Mouse (Mus musculus): ENCODE results near the gene Alg12. TPM values are rescaled to one million over a fixed set of nuclear protein-coding genes. Genes with fewer than 3 reads are reported as not detected.

Gene Alg12
- polyA plus RNA-seq (2012; rRNA removed): 16.6 and 18.6 TPM in 2 replicates

- DNase-seq (ENCODE audit: low read depth in 1 of 2, low spot score in 2 of 2): peak; percentile 98 to 100
- H3K4me1 ChIP-seq (ENCODE audit: control insufficient read depth, insufficient read depth, insufficient read length): peaks cover 5% of the 10 kb centered on the region; the same call in 1 of the 2 replicates
- WGBS: under 1% methylated on average over 88 of the region's 88 CpGs
- no peaks in the 10 kb centered on the region for H3K27me3 ChIP-seq (ENCODE audit: control insufficient read depth, insufficient read depth, low read length)
- peak within 1 kb of the TSS; percentile 86 for H3K4me3 ChIP-seq (ENCODE audit: extremely low read depth, insufficient read depth, insufficient read length)
- H3K27ac ChIP-seq (ENCODE audit: insufficient read depth, low read length): peak within 1 kb of the TSS; percentile 91
- no peak for TF ChIP-seq CTCF (IDR thresholded peaks at IDR 0.05; ENCODE audit: extremely low read depth, insufficient read depth, insufficient read length, insufficient replicate concordance)
- peak; percentile 72 for TF ChIP-seq POLR2A (IDR thresholded peaks at IDR 0.05; ENCODE audit: low read depth, low read length)
- H3K36me3 ChIP-seq (ENCODE audit: control insufficient read depth, insufficient read depth, low read length): peaks cover 14% of the 10 kb centered on the region
Measured at GRCm38 (mm10) chr15:88819026-88819905, at the start of gene Alg12, which contains the start of gene Creld2. Gene Alg12 (minus strand): TSS chr15:88819318. Gene Creld2 (plus strand): TSS chr15:88819646.

- Histone ChIP-seq H3K27ac (ENCODE audit: insufficient read depth, low read length) (peak overlapping the region; percentile 43; the same call in 1 of the 2 replicates), H3K4me3 (ENCODE audit: extremely low read depth, insufficient read depth, insufficient read length) (no peak overlapping the region), H3K27me3 (ENCODE audit: control insufficient read depth, insufficient read depth, low read length) (no peaks in the 10 kb centered on the region), H3K4me1 (ENCODE audit: control insufficient read depth, insufficient read depth, insufficient read length) (peaks cover 17% of the 10 kb centered on the region), H3K36me3 (ENCODE audit: control insufficient read depth, insufficient read depth, low read length) (peaks cover 10% of the 10 kb centered on the region)
- 87% methylated on average over 6 of the region's 6 CpGs for WGBS
- no peak for DNase-seq (ENCODE audit: low read depth in 1 of 2, low spot score in 2 of 2)
- no peak for TF ChIP-seq CTCF (IDR thresholded peaks at IDR 0.05; ENCODE audit: extremely low read depth, insufficient read depth, insufficient read length, insufficient replicate concordance)
- TF ChIP-seq POLR2A (IDR thresholded peaks at IDR 0.05; ENCODE audit: low read depth, low read length): no peak
Measured at GRCm38 (mm10) chr15:88868024-88868742, 49.1 kb upstream of the Alg12 start.

GRCm38 (mm10) chr15:88867368-88868023, 48.4 kb upstream of the Alg12 start:
- DNase-seq (ENCODE audit: low read depth in 1 of 2, low spot score in 2 of 2): no peak
- Histone ChIP-seq H3K4me1 (ENCODE audit: control insufficient read depth, insufficient read depth, insufficient read length) (peaks cover 20% of the 10 kb centered on the region), H3K4me3 (ENCODE audit: extremely low read depth, insufficient read depth, insufficient read length) (no peak overlapping the region), H3K27ac (ENCODE audit: insufficient read depth, low read length) (peak overlapping the region; percentile 43), H3K36me3 (ENCODE audit: control insufficient read depth, insufficient read depth, low read length) (peaks cover 10% of the 10 kb centered on the region), H3K27me3 (ENCODE audit: control insufficient read depth, insufficient read depth, low read length) (no peaks in the 10 kb centered on the region)
- 66% methylated on average over 5 of the region's 5 CpGs for WGBS
- TF ChIP-seq POLR2A (IDR thresholded peaks at IDR 0.05; ENCODE audit: low read depth, low read length) (no peak), CTCF (IDR thresholded peaks at IDR 0.05; ENCODE audit: extremely low read depth, insufficient read depth, insufficient read length, insufficient replicate concordance) (no peak)

GRCm38 (mm10) chr15:88866934-88867356, 47.8 kb upstream of the Alg12 start:
- WGBS: 83% methylated on average over 7 of the region's 7 CpGs
- no peaks in the 10 kb centered on the region for H3K27me3 ChIP-seq (ENCODE audit: control insufficient read depth, insufficient read depth, low read length)
- H3K36me3 ChIP-seq (ENCODE audit: control insufficient read depth, insufficient read depth, low read length): peaks cover 10% of the 10 kb centered on the region
- no peak overlapping the region for H3K4me3 ChIP-seq (ENCODE audit: extremely low read depth, insufficient read depth, insufficient read length)
- H3K4me1 ChIP-seq (ENCODE audit: control insufficient read depth, insufficient read depth, insufficient read length): peaks cover 20% of the 10 kb centered on the region
- DNase-seq (ENCODE audit: low read depth in 1 of 2, low spot score in 2 of 2): no peak
- peak overlapping the region; percentile 43; the same call in 1 of the 2 replicates for H3K27ac ChIP-seq (ENCODE audit: insufficient read depth, low read length)
- TF ChIP-seq POLR2A (IDR thresholded peaks at IDR 0.05; ENCODE audit: low read depth, low read length) (no peak), CTCF (IDR thresholded peaks at IDR 0.05; ENCODE audit: extremely low read depth, insufficient read depth, insufficient read length, insufficient replicate concordance) (no peak)

GRCm38 (mm10) chr15:88865888-88866695, 47.0 kb upstream of the Alg12 start:
- Histone ChIP-seq H3K4me1 (ENCODE audit: control insufficient read depth, insufficient read depth, insufficient read length) (peaks cover 23% of the 10 kb centered on the region), H3K27me3 (ENCODE audit: control insufficient read depth, insufficient read depth, low read length) (no peaks in the 10 kb centered on the region), H3K36me3 (ENCODE audit: control insufficient read depth, insufficient read depth, low read length) (peaks cover 10% of the 10 kb centered on the region), H3K27ac (ENCODE audit: insufficient read depth, low read length) (no peak overlapping the region), H3K4me3 (ENCODE audit: extremely low read depth, insufficient read depth, insufficient read length) (no peak overlapping the region)
- TF ChIP-seq CTCF (IDR thresholded peaks at IDR 0.05; ENCODE audit: extremely low read depth, insufficient read depth, insufficient read length, insufficient replicate concordance): no peak
- WGBS: 93% methylated on average over 4 of the region's 4 CpGs
- no peak for DNase-seq (ENCODE audit: low read depth in 1 of 2, low spot score in 2 of 2)

- no peak overlapping the region for H3K4me3 ChIP-seq (ENCODE audit: extremely low read depth, insufficient read depth, insufficient read length)
- H3K27me3 ChIP-seq (ENCODE audit: control insufficient read depth, insufficient read depth, low read length): no peaks in the 10 kb centered on the region
- WGBS: 94% methylated on average over 14 of the region's 14 CpGs
- TF ChIP-seq CTCF (IDR thresholded peaks at IDR 0.05; ENCODE audit: extremely low read depth, insufficient read depth, insufficient read length, insufficient replicate concordance): no peak
- no peak for TF ChIP-seq POLR2A (IDR thresholded peaks at IDR 0.05; ENCODE audit: low read depth, low read length)
- peaks cover 23% of the 10 kb centered on the region for H3K4me1 ChIP-seq (ENCODE audit: control insufficient read depth, insufficient read depth, insufficient read length)
- DNase-seq (ENCODE audit: low read depth in 1 of 2, low spot score in 2 of 2): no peak
- H3K36me3 ChIP-seq (ENCODE audit: control insufficient read depth, insufficient read depth, low read length): peaks cover 10% of the 10 kb centered on the region
- H3K27ac ChIP-seq (ENCODE audit: insufficient read depth, low read length): no peak overlapping the region
Measured at GRCm38 (mm10) chr15:88865061-88865460, 45.9 kb upstream of the Alg12 start.

Measured in spleen, adult 2 months (tissue).